Mouse (Mus musculus) kidney, postnatal 25 days (tissue): ENCODE measurements around the gene Metrnl.

Experiments used
- DNase-seq, 2 experiments: peaks; one replicate each; pipeline ENCODE4 v3.0.0; 2021; ENCODE audit warnings: mixed read lengths in 2 of 2

Metrnl gene

GRCm38 (mm10) chr11:121740906-121741305 is 39.6 kb downstream of the Metrnl start:
- DNase-seq = peak; percentile 32 to 66

GRCm38 (mm10) chr11:121741433-121741832 is 40.1 kb downstream of the Metrnl start:
- DNase-seq = no peak

- no peak for DNase-seq
Measured at GRCm38 (mm10) chr11:121743113-121743512, 41.8 kb downstream of the Metrnl start.

- DNase-seq = no peak
Measured at GRCm38 (mm10) chr11:121743915-121744628, 42.7 kb downstream of the Metrnl start.

GRCm38 (mm10) chr11:121746941-121747494 is 45.7 kb downstream of the Metrnl start:
- DNase-seq = no peak

- no peak for DNase-seq
Measured at GRCm38 (mm10) chr11:121748003-121748684, 46.8 kb downstream of the Metrnl start.
